Mouse (Mus musculus): ENCODE results near the gene Kat8. TPM values are rescaled to one million over a fixed set of nuclear protein-coding genes. Genes with fewer than 3 reads are reported as not detected.
"Not testable (repeated sequence)": the region's sequence is repeated elsewhere in the genome, so short reads cannot be mapped to it uniquely, and the experiment has no call there.

Gene Kat8
- polyA plus RNA-seq, 1 experiment from 2014 or later: 27.5 TPM

DNA sequence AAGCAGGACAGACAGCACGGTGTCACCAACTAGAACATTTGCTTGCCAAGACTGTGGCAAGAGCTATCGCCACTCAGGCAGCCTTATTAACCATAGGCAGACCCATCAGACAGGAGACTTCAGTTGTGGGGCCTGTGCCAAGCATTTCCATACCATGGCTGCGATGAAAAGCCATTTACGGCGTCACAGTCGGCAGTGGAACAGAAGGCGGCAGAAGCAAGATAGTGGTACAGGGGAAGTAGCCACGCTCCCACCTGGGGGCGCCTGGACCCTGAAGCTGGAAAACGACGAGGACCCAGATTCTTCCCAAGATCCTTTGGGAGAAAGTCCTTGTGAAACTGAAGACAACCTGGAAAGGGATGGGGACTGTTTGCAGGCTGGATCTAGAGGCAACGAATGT, 31.9 kb upstream of the Kat8 start:
- WGBS: 81% methylated on average over 12 of the region's 12 CpGs
- Histone ChIP-seq H3K27ac (ENCODE audit: poor library complexity, severe bottlenecking) (no peak overlapping the region), H3K36me3 (peaks cover 72% of the 10 kb centered on the region), H3K27me3 (replicated peaks) (no peaks in the 10 kb centered on the region), H3K4me1 (replicated peaks) (peaks cover 37% of the 10 kb centered on the region), H3K9ac (no peak overlapping the region), H3K4me3 (no peak overlapping the region), H3K4me2 (no peak overlapping the region), H3K9me3 (replicated peaks) (no peaks in the 10 kb centered on the region)
- ATAC-seq (ENCODE audit: insufficient number of reproducible peaks, low FRiP score): no peak

DNA sequence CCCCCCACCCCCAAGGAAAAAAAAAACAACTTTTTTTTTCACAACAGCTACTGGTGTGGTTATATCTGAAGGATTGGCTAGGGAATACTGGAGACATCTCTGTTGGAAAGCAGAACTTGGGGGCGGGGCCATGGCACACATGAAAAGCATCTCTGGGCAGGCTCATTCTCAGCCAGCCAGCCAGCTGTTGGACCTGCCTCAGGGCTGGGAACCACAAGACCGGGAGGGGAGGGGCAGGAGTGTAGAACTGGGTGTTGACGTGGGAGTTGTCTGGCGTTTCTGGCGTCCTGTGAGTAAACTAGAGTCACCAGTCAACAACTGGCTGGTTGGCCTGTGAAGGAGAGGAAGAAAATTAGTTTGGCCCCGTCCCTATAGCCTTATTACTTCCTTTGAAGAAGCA, 26.4 kb upstream of the Kat8 start:
- Histone ChIP-seq H3K9ac (no peak overlapping the region), H3K4me1 (replicated peaks) (peaks cover 45% of the 10 kb centered on the region), H3K27ac (ENCODE audit: poor library complexity, severe bottlenecking) (no peak overlapping the region), H3K4me2 (no peak overlapping the region), H3K9me3 (replicated peaks) (no peaks in the 10 kb centered on the region), H3K36me3 (peaks cover 97% of the 10 kb centered on the region), H3K27me3 (replicated peaks) (no peaks in the 10 kb centered on the region), H3K4me3 (no peak overlapping the region; the same call in 1 of the 2 replicates)
- WGBS: 76% methylated on average over 6 of the region's 6 CpGs
- ATAC-seq (ENCODE audit: insufficient number of reproducible peaks, low FRiP score): no peak

DNA sequence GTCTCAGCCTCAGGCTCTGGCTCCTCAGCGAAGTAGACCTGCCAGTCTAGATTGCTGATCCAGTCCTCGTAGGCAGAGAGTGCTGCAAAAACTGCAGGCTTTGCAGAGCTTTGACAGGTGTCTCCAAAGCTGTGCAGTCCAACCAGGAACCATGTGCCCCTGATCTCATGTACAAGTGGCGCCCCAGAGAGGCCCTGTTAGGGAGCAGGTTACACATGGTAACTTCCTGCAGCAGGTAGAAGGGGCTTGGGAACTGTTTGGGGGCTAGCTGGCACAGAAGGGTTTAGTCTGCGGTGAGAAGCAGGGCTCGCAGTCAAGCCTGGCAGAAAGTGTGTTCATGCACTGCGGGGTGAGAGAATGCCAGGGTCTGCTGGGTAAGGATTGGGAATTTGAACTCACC, 25.8 kb upstream of the Kat8 start:
- peaks cover 91% of the 10 kb centered on the region for H3K36me3 ChIP-seq

DNA sequence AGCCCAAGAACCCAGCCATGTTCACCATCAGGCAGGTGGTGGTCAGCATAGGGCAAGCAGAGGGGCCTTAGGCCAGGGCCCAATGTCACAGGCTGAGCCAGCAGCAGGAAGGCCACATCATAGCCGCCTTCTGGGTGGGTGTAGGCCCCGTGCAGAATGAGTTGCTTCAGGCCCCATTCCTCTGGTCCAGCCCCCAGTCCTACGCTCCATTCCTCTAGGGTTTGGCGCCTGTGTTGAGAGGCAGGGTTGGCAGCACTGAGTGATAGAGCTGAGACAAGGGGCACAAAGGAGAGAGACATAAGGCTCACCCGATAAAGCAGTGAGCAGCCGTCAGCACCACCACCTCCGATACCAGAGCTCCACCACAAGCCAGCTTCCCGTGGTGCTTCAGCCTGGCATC, 25.1 kb upstream of the Kat8 start:
- Histone ChIP-seq H3K4me3 (no peak overlapping the region), H3K27me3 (replicated peaks) (no peaks in the 10 kb centered on the region), H3K9me3 (replicated peaks) (no peaks in the 10 kb centered on the region), H3K9ac (no peak overlapping the region), H3K4me1 (replicated peaks) (peaks cover 45% of the 10 kb centered on the region), H3K36me3 (peaks cover 88% of the 10 kb centered on the region), H3K4me2 (no peak overlapping the region), H3K27ac (ENCODE audit: poor library complexity, severe bottlenecking) (no peak overlapping the region)
- ATAC-seq (ENCODE audit: insufficient number of reproducible peaks, low FRiP score): no peak
- 84% methylated on average over 8 of the region's 8 CpGs for WGBS

More for the DNA sequence above, 25.8 kb upstream of the Kat8 start:
- H3K27ac ChIP-seq (ENCODE audit: poor library complexity, severe bottlenecking): no peak overlapping the region
- no peaks in the 10 kb centered on the region for H3K9me3 ChIP-seq (replicated peaks)
- H3K27me3 ChIP-seq (replicated peaks): no peaks in the 10 kb centered on the region
- H3K4me3 ChIP-seq: no peak overlapping the region
- peaks cover 45% of the 10 kb centered on the region for H3K4me1 ChIP-seq (replicated peaks)
- ATAC-seq (ENCODE audit: insufficient number of reproducible peaks, low FRiP score): no peak
- WGBS: 91% methylated on average over 6 of the region's 6 CpGs
- H3K4me2 ChIP-seq: no peak overlapping the region
- H3K9ac ChIP-seq: no peak overlapping the region

DNA sequence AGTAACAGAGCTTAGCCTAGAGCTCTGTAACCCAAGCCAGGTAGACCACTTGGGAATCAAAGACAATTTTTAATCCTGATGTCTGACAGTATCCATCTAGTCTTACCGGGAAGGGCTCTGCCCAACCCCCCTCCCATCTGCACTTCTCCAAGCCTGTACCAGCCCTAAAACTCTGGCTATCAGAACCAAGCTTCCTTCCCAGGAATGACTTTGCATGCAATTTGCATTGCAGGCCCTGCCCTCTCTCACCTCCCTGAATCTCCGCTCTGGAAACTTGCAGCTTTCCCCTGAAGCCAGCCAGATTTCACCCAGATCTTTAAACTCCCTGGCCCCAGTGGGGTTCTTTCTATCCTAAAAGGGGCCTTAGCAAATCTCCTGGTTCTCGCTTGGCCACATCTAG, 24.5 kb upstream of the Kat8 start:
- Histone ChIP-seq H3K9ac (no peak overlapping the region), H3K9me3 (replicated peaks) (no peaks in the 10 kb centered on the region), H3K36me3 (peaks cover 88% of the 10 kb centered on the region), H3K27me3 (replicated peaks) (no peaks in the 10 kb centered on the region), H3K4me2 (no peak overlapping the region), H3K27ac (ENCODE audit: poor library complexity, severe bottlenecking) (no peak overlapping the region), H3K4me1 (replicated peaks) (peaks cover 39% of the 10 kb centered on the region), H3K4me3 (no peak overlapping the region)
- ATAC-seq (ENCODE audit: insufficient number of reproducible peaks, low FRiP score): no peak
- WGBS: 78% methylated on average over 3 of the region's 3 CpGs

DNA sequence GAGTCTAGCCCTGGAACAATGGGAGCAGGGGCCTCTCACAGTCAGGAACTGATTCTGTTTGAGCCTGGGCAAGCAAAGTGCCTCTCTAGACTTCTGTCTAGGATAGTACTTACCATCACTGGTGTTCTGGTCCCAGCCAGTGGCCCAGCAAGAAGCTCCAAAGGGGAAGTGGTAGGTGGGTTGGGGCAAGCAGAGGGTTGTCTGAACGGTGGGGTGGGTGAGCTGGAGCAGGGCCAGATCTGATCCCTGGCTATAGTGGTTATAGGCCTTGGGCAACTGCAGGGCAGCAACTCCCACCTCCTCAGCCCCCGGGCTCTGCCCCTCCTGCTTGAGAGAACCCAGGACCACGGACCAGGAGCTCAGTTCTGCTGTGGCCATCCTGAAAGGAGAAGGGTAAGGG, 23.5 kb upstream of the Kat8 start:
- Histone ChIP-seq H3K9ac (no peak overlapping the region), H3K36me3 (peaks cover 87% of the 10 kb centered on the region), H3K27me3 (replicated peaks) (no peaks in the 10 kb centered on the region), H3K4me1 (replicated peaks) (peaks cover 29% of the 10 kb centered on the region), H3K9me3 (replicated peaks) (no peaks in the 10 kb centered on the region), H3K4me2 (no peak overlapping the region), H3K4me3 (no peak overlapping the region), H3K27ac (ENCODE audit: poor library complexity, severe bottlenecking) (no peak overlapping the region)
- 78% methylated on average over 3 of the region's 3 CpGs for WGBS
- no peak for ATAC-seq (ENCODE audit: insufficient number of reproducible peaks, low FRiP score)

DNA sequence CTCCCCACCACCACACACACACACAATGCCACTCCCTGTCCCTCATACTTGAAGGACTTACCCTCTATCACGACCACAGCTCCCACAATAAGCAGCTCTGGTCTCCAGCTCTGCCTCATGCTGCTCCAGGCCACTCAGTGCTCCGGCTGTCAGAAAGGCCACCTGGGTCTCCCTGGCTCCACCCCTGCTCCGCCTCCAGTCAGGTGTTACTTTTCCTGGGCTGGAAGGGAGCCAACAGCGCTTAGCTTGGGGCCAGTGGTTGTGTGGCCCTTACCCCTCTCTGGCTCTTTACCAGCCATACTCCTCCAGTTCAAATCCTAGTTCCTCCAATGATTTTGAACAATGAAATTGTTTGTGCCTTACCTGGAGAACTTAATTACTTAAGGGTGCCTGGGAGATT, 21.5 kb upstream of the Kat8 start, which contains the start of gene Prss53:
TSS of gene Prss53 (minus strand) at position 173 of the 400 bp plus-strand sequence.
- H3K4me1 ChIP-seq (replicated peaks): peaks cover 26% of the 10 kb centered on the region
- H3K9me3 ChIP-seq (replicated peaks): no peaks in the 10 kb centered on the region
- 39% methylated on average over 4 of the region's 4 CpGs for WGBS
- no peaks in the 10 kb centered on the region for H3K27me3 ChIP-seq (replicated peaks)
- no peak within 1 kb of the TSS for H3K27ac ChIP-seq (ENCODE audit: poor library complexity, severe bottlenecking)
- H3K9ac ChIP-seq: no peak within 1 kb of the TSS
- peaks cover 68% of the 10 kb centered on the region for H3K36me3 ChIP-seq
- no peak within 1 kb of the TSS for H3K4me2 ChIP-seq
- H3K4me3 ChIP-seq: no peak within 1 kb of the TSS
- no peak for ATAC-seq (ENCODE audit: insufficient number of reproducible peaks, low FRiP score)

DNA sequence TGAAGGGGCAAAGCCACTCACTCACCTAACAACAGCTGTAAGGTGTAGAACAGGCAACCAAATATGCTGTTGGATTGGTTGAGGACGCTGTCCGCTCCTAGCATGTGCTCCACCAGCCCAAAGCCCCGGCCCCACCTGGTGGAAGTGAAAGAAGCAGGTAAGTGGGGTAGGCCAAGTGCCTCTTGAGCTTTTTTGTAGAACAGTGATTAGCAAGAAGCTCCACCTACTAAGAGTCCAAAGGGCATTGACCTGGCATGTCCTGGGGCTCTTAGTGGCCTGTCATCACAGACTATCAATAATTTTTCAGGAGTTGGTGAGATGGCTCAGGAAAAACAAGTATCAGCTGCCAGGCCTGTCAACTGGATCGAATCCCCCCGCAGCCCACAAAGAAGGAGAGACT, 17.8 kb upstream of the Kat8 start:
- Histone ChIP-seq H3K4me3 (peak overlapping the region; percentile 64), H3K27me3 (replicated peaks) (no peaks in the 10 kb centered on the region), H3K4me1 (replicated peaks) (peaks cover 21% of the 10 kb centered on the region), H3K9me3 (replicated peaks) (no peaks in the 10 kb centered on the region), H3K9ac (peak overlapping the region; percentile 73), H3K4me2 (peak overlapping the region; percentile 92), H3K36me3 (peaks cover 31% of the 10 kb centered on the region), H3K27ac (ENCODE audit: poor library complexity, severe bottlenecking) (no peak overlapping the region)
- ATAC-seq (ENCODE audit: insufficient number of reproducible peaks, low FRiP score): no peak
- WGBS: 76% methylated on average over 5 of the region's 5 CpGs

DNA sequence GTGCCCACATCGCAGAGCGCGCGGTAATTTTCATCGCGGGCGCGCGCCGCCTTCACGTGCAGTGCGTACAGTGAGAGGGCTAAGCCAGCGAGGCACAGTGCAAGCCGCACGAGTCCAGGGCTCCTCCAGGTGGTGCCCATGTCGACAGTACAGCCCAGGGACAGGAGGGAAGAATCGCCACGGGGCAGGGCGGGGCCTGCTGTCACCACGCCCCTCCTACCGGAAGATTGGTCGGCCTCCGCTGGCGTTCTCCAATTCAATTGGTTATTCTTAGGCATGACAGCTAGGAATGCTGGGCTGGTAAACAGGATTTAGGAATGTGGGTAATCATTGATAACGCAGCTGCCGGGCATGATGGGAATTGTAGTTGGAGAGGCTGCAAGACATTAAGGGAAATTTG, 16.9 kb upstream of the Kat8 start, which contains the start of the genes Gm21974 and Vkorc1:
TSS of gene Gm21974 (minus strand) at position 13 of the 400 bp plus-strand sequence.
TSS of gene Vkorc1 (minus strand) at position 176 of the 400 bp plus-strand sequence.
- H3K4me1 ChIP-seq (replicated peaks): peaks cover 28% of the 10 kb centered on the region
- ATAC-seq (ENCODE audit: insufficient number of reproducible peaks, low FRiP score): peak; percentile 97
- peak within 1 kb of the TSS; percentile 73 for H3K9ac ChIP-seq
- H3K4me3 ChIP-seq: peak within 1 kb of the TSS; percentile 64
- no peaks in the 10 kb centered on the region for H3K9me3 ChIP-seq (replicated peaks)
- H3K36me3 ChIP-seq: peaks cover 23% of the 10 kb centered on the region
- H3K27me3 ChIP-seq (replicated peaks): no peaks in the 10 kb centered on the region
- H3K27ac ChIP-seq (ENCODE audit: poor library complexity, severe bottlenecking): peak within 1 kb of the TSS; percentile 73
- under 1% methylated on average over 26 of the region's 26 CpGs for WGBS
- peak within 1 kb of the TSS; percentile 92 for H3K4me2 ChIP-seq

DNA sequence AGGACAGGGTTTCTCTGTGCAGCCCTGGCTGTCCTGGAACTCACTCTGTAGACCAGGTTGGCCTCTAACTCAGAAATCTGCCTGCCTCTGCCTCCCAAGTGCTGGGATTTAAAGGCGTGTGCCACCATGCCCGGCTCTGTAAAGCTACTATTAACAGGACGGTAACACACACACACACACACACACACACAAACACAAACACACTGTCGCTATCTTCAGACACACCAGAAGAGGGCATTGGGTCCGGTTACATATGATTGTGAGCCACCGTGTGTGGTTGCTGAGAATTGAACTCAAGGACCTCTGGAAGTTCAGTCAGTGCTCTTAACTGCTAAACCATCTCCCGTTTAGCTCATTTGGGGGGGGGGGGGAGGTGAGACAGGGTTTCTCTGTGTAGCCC, 16.4 kb upstream of the Kat8 start:
- peak overlapping the region; percentile 92 for H3K4me2 ChIP-seq
- peaks cover 19% of the 10 kb centered on the region for H3K36me3 ChIP-seq
- 70% methylated on average over 7 of the region's 7 CpGs for WGBS
- not testable (repeated sequence) for H3K27me3 ChIP-seq (replicated peaks); H3K9me3 ChIP-seq (replicated peaks); H3K9ac ChIP-seq
- H3K27ac ChIP-seq (ENCODE audit: poor library complexity, severe bottlenecking): peak overlapping the region; percentile 42
- ATAC-seq (ENCODE audit: insufficient number of reproducible peaks, low FRiP score): peak; percentile 12
- 0 out of 2 replicates have a peak overlapping the region, but pooled peaks have one; percentile 64 for H3K4me3 ChIP-seq
- peaks cover 28% of the 10 kb centered on the region for H3K4me1 ChIP-seq (replicated peaks)

DNA sequence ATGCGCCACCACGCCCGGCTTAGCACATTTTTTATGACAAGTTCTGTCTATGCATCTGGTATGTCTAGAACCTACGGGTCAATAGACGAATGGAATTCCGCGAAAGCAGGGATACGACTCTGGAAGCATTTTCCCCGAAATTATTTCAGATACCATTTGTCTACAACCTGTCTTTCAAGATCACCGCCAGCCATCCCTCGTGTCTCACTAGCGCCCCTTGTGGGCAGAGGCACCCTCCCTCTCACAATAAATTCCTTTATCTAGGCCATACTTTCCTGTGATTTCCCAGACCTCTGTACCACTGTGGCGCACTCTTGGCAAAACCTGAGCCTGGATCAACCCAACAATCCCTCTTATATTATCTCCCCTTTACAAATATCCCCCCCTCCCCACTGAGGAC, 15.9 kb upstream of the Kat8 start:
- Histone ChIP-seq H3K9me3 (replicated peaks) (no peaks in the 10 kb centered on the region), H3K9ac (no peak overlapping the region), H3K4me2 (no peak overlapping the region), H3K27me3 (replicated peaks) (no peaks in the 10 kb centered on the region), H3K4me1 (replicated peaks) (peaks cover 28% of the 10 kb centered on the region), H3K4me3 (no peak overlapping the region), H3K27ac (ENCODE audit: poor library complexity, severe bottlenecking) (no peak overlapping the region), H3K36me3 (peaks cover 19% of the 10 kb centered on the region)
- no peak for ATAC-seq (ENCODE audit: insufficient number of reproducible peaks, low FRiP score)
- 52% methylated on average over 13 of the region's 13 CpGs for WGBS

DNA sequence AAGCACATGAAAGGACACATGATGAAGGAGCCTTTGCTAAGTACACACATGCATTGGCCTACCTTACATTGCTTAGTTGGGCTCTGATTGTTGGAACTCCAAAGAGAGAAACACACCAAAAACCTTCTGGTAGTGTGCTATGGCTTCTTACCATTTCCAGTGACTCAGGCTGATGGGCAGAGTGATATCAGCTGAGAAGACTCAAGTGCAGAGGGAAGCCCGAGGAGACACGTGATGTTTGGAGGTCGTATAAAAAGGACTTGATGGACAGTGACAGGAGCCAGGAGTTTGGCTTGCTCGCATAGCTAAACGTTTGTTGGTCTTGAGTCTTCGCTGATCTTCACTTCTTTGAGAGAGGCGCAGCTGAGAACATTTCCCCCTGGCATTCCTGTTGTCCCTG, 14.8 kb upstream of the Kat8 start:
- WGBS: 82% methylated on average over 7 of the region's 7 CpGs
- peaks cover 12% of the 10 kb centered on the region for H3K36me3 ChIP-seq
- H3K4me1 ChIP-seq (replicated peaks): peaks cover 28% of the 10 kb centered on the region
- no peak overlapping the region for H3K4me2 ChIP-seq
- no peak overlapping the region for H3K4me3 ChIP-seq
- no peak for ATAC-seq (ENCODE audit: insufficient number of reproducible peaks, low FRiP score)
- no peaks in the 10 kb centered on the region for H3K27me3 ChIP-seq (replicated peaks)
- H3K27ac ChIP-seq (ENCODE audit: poor library complexity, severe bottlenecking): no peak overlapping the region
- no peak overlapping the region for H3K9ac ChIP-seq
- no peaks in the 10 kb centered on the region for H3K9me3 ChIP-seq (replicated peaks)
